Mouse (Mus musculus): ENCODE data around the gene Cox20. TPM values are rescaled to one million over a fixed set of nuclear protein-coding genes. Genes with fewer than 3 reads are reported as not detected.

Cox20 gene
- total RNA-seq, 2 experiments from 2014 or later: 103 to 125 TPM

- DNase-seq (ENCODE audit: low spot score): no peak
- intact Hi-C loops (cut with DNase I): loop anchor here (1.0 to 2.0 kb wide), 2 partner anchors 17 to 49 kb away; no protein-coding TSS in a partner anchor
These were observed 536 bp downstream of the Cox20 start for GRCm38 (mm10) chr1:178319295-178320037.

- intact Hi-C loops (cut with DNase I): no loop called here
- no peak for DNase-seq (ENCODE audit: low spot score)
These were observed 1.2 kb downstream of the Cox20 start for GRCm38 (mm10) chr1:178320038-178320722.

GRCm38 (mm10) chr1:178320723-178321590 lies 2.0 kb downstream of the Cox20 start:
- intact Hi-C loops (cut with DNase I): no loop called here
- no peak for DNase-seq (ENCODE audit: low spot score)

- intact Hi-C loops (cut with DNase I): no loop called here
- no peak for DNase-seq (ENCODE audit: low spot score)
These were observed 2.9 kb downstream of the Cox20 start for GRCm38 (mm10) chr1:178321730-178322357.

GRCm38 (mm10) chr1:178323235-178323634 lies 4.3 kb downstream of the Cox20 start:
- DNase-seq (ENCODE audit: low spot score): no peak
- intact Hi-C loops (cut with DNase I): no loop called here

- intact Hi-C loops (cut with DNase I): no loop called here
These were observed 5.6 kb downstream of the Cox20 start for GRCm38 (mm10) chr1:178324568-178324967.

GRCm38 (mm10) chr1:178326357-178326756 lies 7.4 kb downstream of the Cox20 start:
- no peak for DNase-seq (ENCODE audit: low spot score)
- intact Hi-C loops (cut with DNase I): no loop called here

More at GRCm38 (mm10) chr1:178324568-178324967, 5.6 kb downstream of the Cox20 start:
- DNase-seq (ENCODE audit: low spot score): no peak

GRCm38 (mm10) chr1:178326950-178327349 lies 8.0 kb downstream of the Cox20 start:
- DNase-seq (ENCODE audit: low spot score): no peak
- intact Hi-C loops (cut with DNase I): no loop called here

GRCm38 (mm10) chr1:178329017-178329416 lies 10.1 kb downstream of the Cox20 start:
- DNase-seq (ENCODE audit: low spot score): no peak
- intact Hi-C loops (cut with DNase I): no loop called here

- DNase-seq (ENCODE audit: low spot score): no peak
- intact Hi-C loops (cut with DNase I): no loop called here
These were observed 11.0 kb downstream of the Cox20 start for GRCm38 (mm10) chr1:178329946-178330345.

- DNase-seq (ENCODE audit: low spot score): no peak
- intact Hi-C loops (cut with DNase I): loop anchor here (1.0 kb wide), 2 partner anchors 17 to 33 kb away; partner anchors contain the start of gene Cox20
These were observed 16.9 kb downstream of the Cox20 start for GRCm38 (mm10) chr1:178335860-178336261.

GRCm38 (mm10) chr1:178336289-178336775 lies 17.4 kb downstream of the Cox20 start:
- intact Hi-C loops (cut with DNase I): loop anchor here (1.0 kb wide), 2 partner anchors 17 to 33 kb away; partner anchors contain the start of gene Cox20
- DNase-seq (ENCODE audit: low spot score): peak; percentile 91

GRCm38 (mm10) chr1:178336777-178337481 lies 18.0 kb downstream of the Cox20 start:
- intact Hi-C loops (cut with DNase I): loop anchor here (1.0 kb wide), 2 partner anchors 18 to 32 kb away; partner anchors contain the start of gene Cox20
- DNase-seq (ENCODE audit: low spot score): peak; percentile 10

GRCm38 (mm10) chr1:178337551-178338317 lies 18.8 kb downstream of the Cox20 start, which contains the start of gene Hnrnpu:
Gene Hnrnpu (minus strand): TSS chr1:178337797.
- peak; percentile 95 for DNase-seq (ENCODE audit: low spot score)

GRCm38 (mm10) chr1:178338318-178338641 lies 19.4 kb downstream of the Cox20 start:
- intact Hi-C loops (cut with DNase I): loop anchor here (1.0 kb wide), 1 partner anchor 68 kb away; the partner anchor contains the start of gene Efcab2
- DNase-seq (ENCODE audit: low spot score): no peak

More at GRCm38 (mm10) chr1:178337551-178338317, 18.8 kb downstream of the Cox20 start, which contains the start of gene Hnrnpu:
- intact Hi-C loops (cut with DNase I): loop anchor here (1.0 kb wide), 1 partner anchor 69 kb away; the partner anchor contains the start of gene Efcab2

GRCm38 (mm10) chr1:178340213-178340612 lies 21.3 kb downstream of the Cox20 start:
- intact Hi-C loops (cut with DNase I): no loop called here
- no peak for DNase-seq (ENCODE audit: low spot score)

GRCm38 (mm10) chr1:178341435-178341834 lies 22.5 kb downstream of the Cox20 start:
- intact Hi-C loops (cut with DNase I): no loop called here

GRCm38 (mm10) chr1:178342063-178342462 lies 23.1 kb downstream of the Cox20 start:
- intact Hi-C loops (cut with DNase I): no loop called here
- no peak for DNase-seq (ENCODE audit: low spot score)

More at GRCm38 (mm10) chr1:178341435-178341834, 22.5 kb downstream of the Cox20 start:
- no peak for DNase-seq (ENCODE audit: low spot score)

Measured in heart, postnatal 25 days (tissue).